Mouse (Mus musculus) cerebellum, adult 2 months (tissue): Measurements from ENCODE around the gene Saysd1. TPM values are rescaled to one million over a fixed set of nuclear protein-coding genes. Genes with fewer than 3 reads are reported as not detected.

Experiments
- DNase-seq, 2 experiments: peaks; one replicate each; pipeline ENCODE4 v3.0.0; 2021
- H3K27ac ChIP-seq: fragments of 200-500 bp; 2 replicates; pipeline ENCODE4 v1.5.1; 2012; ENCODE audit warnings: low read length, control low read depth, inconsistent platforms; ENCODE audit not compliant: insufficient read depth
- H3K27me3 ChIP-seq: fragments of 200-500 bp; 2 replicates; pipeline ENCODE4 v1.6.1; 2012; ENCODE audit warnings: inconsistent platforms, mild to moderate bottlenecking, low read length, moderate library complexity; ENCODE audit not compliant: control insufficient read depth, insufficient read depth
- H3K4me1 ChIP-seq: fragments of 200-500 bp; 2 replicates; pipeline ENCODE4 v1.6.1; 2011; ENCODE audit warnings: low read length; ENCODE audit not compliant: control insufficient read depth, insufficient read depth
- H3K4me3 ChIP-seq: fragments of 200-500 bp; replicated peaks from 2 replicates; pipeline ENCODE3; 2011; ENCODE audit warnings: mild to moderate bottlenecking, low read depth, low read length, control low read depth; ENCODE audit not compliant: insufficient read depth
- CTCF ChIP-seq: fragments of 200-500 bp; IDR thresholded peaks from 2 replicates; pipeline ENCODE4 v1.5.1; 2011; ENCODE audit warnings: low read depth, mild to moderate bottlenecking, control low read depth, low read length, moderate library complexity, borderline replicate concordance; ENCODE audit not compliant: insufficient read depth
- POLR2A ChIP-seq: fragments of 200-500 bp; IDR thresholded peaks from 2 replicates; pipeline ENCODE4 v1.6.1; 2011; ENCODE audit warnings: low read length, control low read depth, borderline replicate concordance; ENCODE audit not compliant: insufficient read depth
- WGBS: fragments of 180-500 bp; shearing (Covaris S2); methylation state at CpG from one replicate; pipeline ENCODE4 v1.1.7; 2018; 5-methylcytosine and 5-hydroxymethylcytosine counted together
- polyA plus RNA-seq: library from polyadenylated mRNA; depleted of rRNA; stranded (reverse); fragments of >200 nt; gene quantifications from 2 replicates; pipeline ENCODE4 v1.2.3, GENCODE M21; 2012

Saysd1 gene
- polyA plus RNA-seq, 1 experiment, result 7.5 TPM

DNA sequence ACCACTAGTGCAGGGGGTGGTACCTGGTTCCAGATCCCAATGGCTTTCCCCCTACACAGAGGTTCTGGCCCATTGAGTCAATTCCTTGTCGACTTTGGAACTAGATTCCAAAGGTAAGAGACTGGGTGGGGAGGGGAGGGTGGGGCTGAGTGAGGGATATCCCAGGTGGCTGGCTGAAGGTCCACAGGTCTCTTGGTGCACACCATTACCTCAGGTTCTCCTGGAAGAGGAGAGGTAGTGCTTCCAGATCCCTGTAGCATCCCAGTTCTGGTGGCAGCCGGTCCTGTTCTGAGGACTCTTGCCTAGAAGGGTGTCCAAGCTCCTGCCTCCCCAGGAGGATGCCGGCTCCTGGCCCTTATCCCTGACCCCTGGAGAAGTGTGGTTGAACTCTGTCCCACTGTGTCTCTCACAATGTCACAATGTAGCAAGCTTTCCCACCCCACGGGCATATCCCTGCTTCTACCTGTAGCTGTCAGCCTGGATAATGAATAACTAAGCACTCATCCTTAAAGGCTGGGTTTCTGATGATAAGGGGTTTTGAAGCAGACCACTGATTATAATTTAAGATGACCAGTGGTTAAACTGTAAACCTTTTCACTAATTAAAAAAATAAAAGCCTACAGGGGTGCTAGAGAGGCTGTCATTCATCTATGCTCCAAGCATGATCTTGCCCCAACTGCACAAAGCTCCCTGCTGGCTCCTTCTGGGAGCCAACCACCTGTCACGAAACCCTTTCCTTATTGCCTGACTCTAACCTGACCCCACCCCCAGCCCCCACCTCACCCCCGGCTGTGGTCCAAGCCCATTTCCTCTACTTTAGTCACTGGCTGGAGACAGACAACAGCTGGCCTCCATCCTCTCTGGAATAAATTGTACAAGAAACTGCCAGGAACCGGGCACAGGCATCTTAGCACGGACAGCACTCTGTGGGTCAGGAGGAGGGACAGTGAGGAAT lies 20.7 kb upstream of the Saysd1 start:
- H3K4me1 ChIP-seq, result no peaks in the 10 kb centered on the region
- H3K27ac ChIP-seq, result no peak overlapping the region
- WGBS, result 31% methylated on average over 8 of the region's 8 CpGs
- H3K4me3 ChIP-seq, result no peak overlapping the region
- DNase-seq, result no peak
- no peaks in the 10 kb centered on the region for H3K27me3 ChIP-seq
- TF ChIP-seq CTCF (no peak), POLR2A (no peak)

DNA sequence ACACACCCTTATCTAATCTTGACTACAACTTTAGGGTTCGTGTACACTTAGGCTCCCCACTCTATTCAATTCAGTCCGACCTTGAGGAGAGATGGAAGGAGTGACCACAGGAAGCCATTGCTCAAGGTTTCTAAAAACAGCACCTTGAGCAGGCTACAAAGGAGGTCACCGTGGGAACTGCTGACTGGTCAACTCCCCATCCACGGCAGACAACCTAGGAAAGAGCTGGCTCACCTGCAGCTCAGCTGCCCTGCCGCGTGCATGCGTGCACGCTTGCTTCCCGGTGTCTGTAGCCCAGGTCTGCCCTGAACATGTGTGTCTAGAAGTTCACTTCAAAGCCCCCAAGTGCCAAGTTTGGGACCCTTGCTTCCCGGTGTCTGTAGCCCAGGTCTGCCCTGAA lies 19.3 kb upstream of the Saysd1 start:
- no peaks in the 10 kb centered on the region for H3K27me3 ChIP-seq
- WGBS, result 86% methylated on average over 10 of the region's 10 CpGs
- no peak for DNase-seq
- no peaks in the 10 kb centered on the region for H3K4me1 ChIP-seq
- no peak overlapping the region for H3K4me3 ChIP-seq
- TF ChIP-seq POLR2A, result no peak
- no peak for TF ChIP-seq CTCF
- no peak overlapping the region for H3K27ac ChIP-seq

DNA sequence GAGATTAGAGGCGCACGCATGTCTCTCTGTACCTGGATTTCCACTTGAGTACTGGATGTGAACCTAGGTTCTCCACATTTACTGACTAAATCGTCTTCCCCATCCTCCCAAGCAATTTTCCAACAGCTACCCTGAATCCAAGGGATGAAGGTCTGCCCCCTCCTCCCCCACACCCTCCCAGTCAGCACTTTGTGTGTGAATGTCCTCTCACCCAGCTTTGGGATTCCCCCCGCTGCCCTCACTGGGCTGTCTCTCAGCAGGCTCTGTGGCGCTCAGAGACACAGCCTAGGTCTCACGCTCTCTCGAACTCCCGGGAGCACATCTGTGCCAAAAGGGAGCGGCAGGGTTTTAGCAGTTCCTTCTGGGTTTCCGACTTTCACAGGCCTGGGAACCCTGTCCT lies 17.4 kb upstream of the Saysd1 start:
- Histone ChIP-seq H3K4me3 (no peak overlapping the region), H3K4me1 (no peaks in the 10 kb centered on the region), H3K27me3 (no peaks in the 10 kb centered on the region), H3K27ac (no peak overlapping the region)
- TF ChIP-seq POLR2A, result no peak
- TF ChIP-seq CTCF, result no peak
- DNase-seq, result no peak
- WGBS, result 42% methylated on average over 10 of the region's 10 CpGs

DNA sequence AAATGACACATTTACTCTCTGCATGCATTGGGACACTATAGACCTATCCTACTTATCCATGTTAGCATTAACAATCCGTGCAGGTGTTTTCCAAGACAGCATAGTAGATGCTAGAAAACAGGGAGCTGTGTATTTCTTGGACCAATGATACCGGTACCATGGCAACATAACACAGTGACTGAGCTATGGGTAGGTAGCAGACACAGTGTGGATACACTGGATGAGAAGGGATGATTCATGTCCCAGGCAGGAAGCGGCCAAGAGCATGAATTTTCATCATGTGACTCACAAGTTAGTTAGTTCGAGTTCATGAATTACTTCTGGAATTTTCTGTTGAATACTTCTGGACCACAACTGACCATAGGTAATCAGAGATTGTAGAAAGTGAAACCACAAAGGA lies 16.6 kb upstream of the Saysd1 start:
- no peak for TF ChIP-seq CTCF
- TF ChIP-seq POLR2A, result no peak
- no peak overlapping the region for H3K27ac ChIP-seq
- no peaks in the 10 kb centered on the region for H3K27me3 ChIP-seq
- no peaks in the 10 kb centered on the region for H3K4me1 ChIP-seq
- DNase-seq, result no peak
- WGBS, result 90% methylated on average over 4 of the region's 4 CpGs
- H3K4me3 ChIP-seq, result no peak overlapping the region

DNA sequence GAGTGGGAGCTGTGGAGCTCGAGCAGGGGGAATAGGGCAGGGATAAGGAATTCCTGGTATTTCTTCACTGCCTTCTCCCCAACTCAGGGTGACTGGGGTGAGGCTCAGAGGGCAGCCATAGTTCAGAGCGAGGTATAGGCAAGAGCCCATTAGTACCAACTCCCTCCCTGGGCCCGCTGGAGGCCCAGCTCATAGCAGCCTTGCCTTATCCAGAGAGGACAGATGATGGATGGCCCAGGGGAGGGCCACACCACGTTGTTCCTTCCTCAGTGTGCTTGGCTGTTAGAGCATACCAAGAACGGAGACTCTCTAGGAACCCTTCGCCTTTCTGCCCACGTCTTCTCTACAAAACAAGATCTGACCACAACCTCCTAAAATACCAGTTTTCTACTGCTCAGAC lies 15.9 kb upstream of the Saysd1 start:
- H3K27me3 ChIP-seq, result no peaks in the 10 kb centered on the region
- 73% methylated on average over 7 of the region's 7 CpGs for WGBS
- H3K27ac ChIP-seq, result no peak overlapping the region
- H3K4me1 ChIP-seq, result no peaks in the 10 kb centered on the region
- no peak for DNase-seq
- TF ChIP-seq POLR2A (no peak), CTCF (no peak)
- H3K4me3 ChIP-seq, result no peak overlapping the region

DNA sequence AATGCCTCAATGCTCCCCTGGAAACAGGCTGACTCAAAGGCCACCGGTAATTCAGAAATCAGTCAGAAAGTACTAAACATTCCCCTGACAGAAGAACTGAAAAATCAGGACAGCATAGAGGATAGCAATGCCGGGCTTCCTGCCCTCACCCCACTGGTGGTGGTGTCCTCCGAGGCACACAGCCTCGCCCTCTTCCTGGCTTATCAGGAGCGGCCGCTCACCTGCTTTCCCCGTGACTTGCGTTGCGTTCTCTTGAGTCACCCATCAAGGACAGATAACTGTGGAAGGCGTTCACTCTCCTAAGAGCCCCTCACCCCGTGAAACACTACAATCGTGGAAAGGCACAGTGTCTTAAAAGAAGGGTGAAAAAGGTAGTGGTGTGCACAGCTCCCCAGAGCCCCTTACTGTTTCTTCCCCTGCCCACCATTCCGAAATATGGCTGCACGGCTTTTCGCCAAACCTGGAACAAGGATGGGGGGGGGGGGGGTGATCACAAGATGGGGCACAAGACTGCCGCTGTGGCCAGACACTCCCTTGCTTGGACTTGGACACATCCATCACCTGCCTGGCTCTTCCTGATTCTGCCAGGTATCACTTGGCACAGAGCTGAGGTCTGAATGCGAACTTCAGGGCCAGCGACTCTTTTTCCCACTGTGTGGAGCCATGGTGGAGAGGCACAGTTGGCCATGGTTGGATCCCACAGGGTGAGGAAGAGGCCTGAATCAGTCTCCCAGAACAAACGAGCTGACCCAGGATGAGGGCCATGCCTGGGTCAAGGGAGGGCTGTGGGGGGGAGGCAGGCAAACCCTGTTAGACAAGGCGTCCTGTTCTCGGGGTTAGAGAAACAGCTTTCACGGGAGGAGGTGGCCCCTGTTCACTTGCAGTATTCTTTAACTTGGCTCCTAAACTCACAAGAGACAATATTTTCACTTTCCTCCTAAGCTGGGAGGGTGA lies 11.1 kb upstream of the Saysd1 start:
- Histone ChIP-seq H3K27ac (no peak overlapping the region), H3K4me1 (no peaks in the 10 kb centered on the region), H3K4me3 (no peak overlapping the region), H3K27me3 (no peaks in the 10 kb centered on the region)
- 88% methylated on average over 22 of the region's 22 CpGs for WGBS
- no peak for TF ChIP-seq POLR2A
- no peak for TF ChIP-seq CTCF
- no peak for DNase-seq

DNA sequence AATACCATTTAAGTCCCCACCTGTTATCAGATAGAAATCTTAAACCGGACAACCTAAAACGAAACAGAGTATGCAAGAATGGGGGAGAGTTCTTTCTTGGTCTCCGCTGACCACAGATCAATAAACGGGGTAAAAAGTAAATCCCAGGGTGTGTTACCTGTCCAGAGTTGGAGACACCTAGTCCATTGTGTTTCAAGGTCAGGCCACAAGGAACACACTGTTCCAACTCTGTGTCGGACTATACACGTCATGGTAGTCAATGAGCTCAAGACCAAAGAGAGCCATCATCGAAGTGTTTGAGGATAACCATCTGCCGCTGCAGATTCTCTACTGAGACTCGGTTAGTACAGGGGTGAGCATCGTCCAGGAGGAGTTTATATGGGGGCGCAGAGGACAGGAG lies 10.2 kb upstream of the Saysd1 start:
- no peak overlapping the region for H3K27ac ChIP-seq
- no peak for DNase-seq
- H3K4me1 ChIP-seq, result no peaks in the 10 kb centered on the region
- TF ChIP-seq POLR2A (no peak), CTCF (no peak)
- H3K4me3 ChIP-seq, result no peak overlapping the region
- no peaks in the 10 kb centered on the region for H3K27me3 ChIP-seq
- 94% methylated on average over 11 of the region's 11 CpGs for WGBS

DNA sequence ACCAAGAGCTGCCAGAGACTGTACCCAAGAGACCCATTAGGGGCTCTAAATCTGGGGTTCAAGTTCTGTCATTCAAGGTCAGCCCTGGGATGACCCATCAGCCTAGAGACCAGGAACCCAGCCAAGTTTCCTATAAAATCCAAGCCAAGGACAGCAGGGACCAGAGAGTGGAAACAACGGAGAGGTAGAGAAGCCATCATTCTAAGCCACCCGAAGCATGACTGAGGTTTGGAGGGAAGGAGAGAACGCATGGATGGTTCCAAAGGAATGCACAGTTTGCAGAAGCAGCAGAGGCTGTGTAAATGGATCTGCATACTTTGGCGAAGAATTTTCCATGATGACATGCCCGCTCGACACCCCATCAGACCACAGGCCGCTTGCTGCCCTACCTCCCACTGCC lies 9.5 kb upstream of the Saysd1 start:
- no peak for TF ChIP-seq POLR2A
- no peak for TF ChIP-seq CTCF
- Histone ChIP-seq H3K4me1 (no peaks in the 10 kb centered on the region), H3K27me3 (no peaks in the 10 kb centered on the region), H3K27ac (no peak overlapping the region), H3K4me3 (no peak overlapping the region)
- no peak for DNase-seq
- 69% methylated on average over 7 of the region's 7 CpGs for WGBS
